Mouse (Mus musculus) small intestine, adult 2 months (tissue): ENCODE measurements at regions not wholly inside any gene's neighbourhood (a gene's known extent, or its start where the extent isn't known, plus 50 kb on each side); places are given as distances from the start of the nearest gene placed in this dataset.

Source experiments
- CTCF ChIP-seq: fragments of 200-500 bp; IDR thresholded peaks from 2 replicates; pipeline ENCODE4 v1.5.1; 2012; ENCODE audit warnings: low read depth, mild to moderate bottlenecking, control low read depth, inconsistent platforms, low read length, moderate library complexity, mixed read lengths; ENCODE audit not compliant: insufficient replicate concordance, insufficient read length; ENCODE audit errors: extremely low read depth
- POLR2A ChIP-seq: fragments of 200-500 bp; IDR thresholded peaks from 2 replicates; pipeline ENCODE4 v1.6.1; 2012; ENCODE audit warnings: low read depth, mild to moderate bottlenecking, control low read depth, inconsistent platforms, low read length, moderate library complexity

GRCm38 (mm10) chr10:38886441-38886840 lies 64.9 kb upstream of the Rfpl4b start:
- TF ChIP-seq CTCF (no peak), POLR2A (no peak)
